Mouse (Mus musculus): ENCODE measurements around the gene Cdc37.

DNA sequence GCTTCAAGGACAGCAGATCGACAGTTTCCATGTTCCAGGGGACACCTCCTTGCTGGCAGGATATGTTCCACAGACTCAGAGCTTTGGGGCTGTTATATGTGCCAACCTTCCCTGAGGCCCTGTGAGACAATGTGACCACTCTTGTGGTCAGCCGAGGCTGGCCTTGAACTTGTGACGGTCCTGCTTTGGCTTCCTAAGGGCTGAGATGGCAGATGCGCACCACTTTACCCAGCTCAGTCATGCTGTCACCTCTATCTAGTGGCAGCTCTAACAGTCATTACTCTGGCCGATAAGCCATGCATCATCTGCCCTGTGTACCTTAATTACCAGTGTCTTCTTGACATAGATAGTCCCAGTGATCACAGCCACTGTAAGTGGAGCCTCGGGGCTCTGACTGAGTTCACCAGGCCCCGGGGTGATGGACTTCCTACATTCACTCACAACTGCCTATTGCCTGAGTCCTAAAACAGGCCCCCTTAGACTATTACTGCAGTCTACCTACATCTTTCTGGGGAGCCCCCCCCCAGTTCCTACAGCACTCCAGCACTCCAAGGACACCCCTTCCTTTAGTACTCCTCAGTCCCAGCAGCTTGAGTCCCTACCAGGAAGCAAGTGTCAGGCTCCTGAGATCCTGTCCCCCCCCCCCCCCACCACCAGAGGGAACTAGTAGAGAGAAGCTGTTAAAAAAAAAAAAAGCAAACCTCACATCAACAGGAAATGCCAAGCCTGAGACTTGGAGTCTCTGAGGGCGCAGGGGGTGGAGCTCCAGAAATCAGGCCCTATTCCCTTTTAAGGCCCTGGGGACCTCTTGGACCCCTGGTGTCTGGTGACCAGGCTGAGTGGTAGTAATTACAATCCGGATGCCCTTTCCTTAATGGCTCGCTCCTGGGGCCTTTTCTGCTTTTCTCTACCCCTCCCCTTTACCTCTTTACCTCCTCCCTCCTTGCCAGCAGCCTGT is 17.6 kb upstream of the Cdc37 start:
- TF ChIP-seq POLR2A (IDR thresholded peaks at IDR 0.05; ENCODE audit: low read depth, low read length) (no peak), CTCF (conservative IDR thresholded peaks at IDR 0.05; ENCODE audit: insufficient read depth, insufficient read length, low read depth, low read length) (no peak)
